Mouse (Mus musculus): Measurements from ENCODE around the gene Fam178b.
"Not testable (repeated sequence)": the region's sequence is repeated elsewhere in the genome, so short reads cannot be mapped to it uniquely, and the experiment has no call there.

Gene Fam178b

GRCm38 (mm10) chr1:36546888-36547471, 136.0 kb downstream of the Fam178b start, which contains the start of gene Ankrd39:
TSS of gene Ankrd39 (minus strand) at chr1:36547445.
- peak; percentile 97 to 99 for DNase-seq (ENCODE audit: low spot score in 2 of 2)

GRCm38 (mm10) chr1:36545845-36546600, 137.0 kb downstream of the Fam178b start:
- DNase-seq (ENCODE audit: low spot score in 2 of 2), result peak in 1 of 2 experiments; percentile 30

- no peak for DNase-seq (ENCODE audit: low spot score in 2 of 2)
Measured at GRCm38 (mm10) chr1:36545382-36545781, 137.6 kb downstream of the Fam178b start.

- DNase-seq (ENCODE audit: low spot score in 2 of 2), result no peak
Measured at GRCm38 (mm10) chr1:36542925-36543324, 140.1 kb downstream of the Fam178b start.

- DNase-seq (ENCODE audit: low spot score in 2 of 2), result no peak
Measured at GRCm38 (mm10) chr1:36541844-36542243, 141.1 kb downstream of the Fam178b start.

- no peak for DNase-seq (ENCODE audit: low spot score in 2 of 2)
Measured at GRCm38 (mm10) chr1:36540807-36541206, 142.2 kb downstream of the Fam178b start.

GRCm38 (mm10) chr1:36540132-36540531, 142.9 kb downstream of the Fam178b start:
- DNase-seq (ENCODE audit: low spot score in 2 of 2), result no peak

- DNase-seq (ENCODE audit: low spot score in 2 of 2), result no peak
Measured at GRCm38 (mm10) chr1:36539186-36539585, 143.8 kb downstream of the Fam178b start, which contains the start of gene Gm42417. TSS of gene Gm42417 (minus strand) at chr1:36539429.

GRCm38 (mm10) chr1:36538727-36539126, 144.3 kb downstream of the Fam178b start:
- DNase-seq (ENCODE audit: low spot score in 2 of 2), result no peak

GRCm38 (mm10) chr1:36536783-36537182, 146.2 kb downstream of the Fam178b start, which contains the start of gene Ankrd23:
TSS of gene Ankrd23 (minus strand) at chr1:36536883.
- DNase-seq (ENCODE audit: low spot score in 2 of 2), result not testable (repeated sequence)

- no peak for DNase-seq (ENCODE audit: low spot score in 2 of 2)
Measured at GRCm38 (mm10) chr1:36536397-36536728, 146.6 kb downstream of the Fam178b start.

- DNase-seq (ENCODE audit: low spot score in 2 of 2), result no peak
Measured at GRCm38 (mm10) chr1:36535477-36536396, 147.2 kb downstream of the Fam178b start.

- no peak for DNase-seq (ENCODE audit: low spot score in 2 of 2)
Measured at GRCm38 (mm10) chr1:36534595-36535058, 148.4 kb downstream of the Fam178b start.

GRCm38 (mm10) chr1:36533546-36533945, 149.4 kb downstream of the Fam178b start:
- DNase-seq (ENCODE audit: low spot score in 2 of 2), result no peak

GRCm38 (mm10) chr1:36531461-36531860, 151.5 kb downstream of the Fam178b start:
- no peak for DNase-seq (ENCODE audit: low spot score in 2 of 2)

- no peak for DNase-seq (ENCODE audit: low spot score in 2 of 2)
Measured at GRCm38 (mm10) chr1:36530962-36531361, 152.0 kb downstream of the Fam178b start.

- DNase-seq (ENCODE audit: low spot score in 2 of 2), result no peak
Measured at GRCm38 (mm10) chr1:36530485-36530884, 152.5 kb downstream of the Fam178b start.

GRCm38 (mm10) chr1:36529875-36530274, 153.1 kb downstream of the Fam178b start:
- no peak for DNase-seq (ENCODE audit: low spot score in 2 of 2)

GRCm38 (mm10) chr1:36529274-36529673, 153.7 kb downstream of the Fam178b start:
- DNase-seq (ENCODE audit: low spot score in 2 of 2), result no peak

GRCm38 (mm10) chr1:36528351-36528750, 154.6 kb downstream of the Fam178b start:
- no peak for DNase-seq (ENCODE audit: low spot score in 2 of 2)

- DNase-seq (ENCODE audit: low spot score in 2 of 2), result no peak
Measured at GRCm38 (mm10) chr1:36526903-36527302, 156.1 kb downstream of the Fam178b start.

- DNase-seq (ENCODE audit: low spot score in 2 of 2), result no peak
Measured at GRCm38 (mm10) chr1:36525774-36526173, 157.2 kb downstream of the Fam178b start.

Measured in left cerebral cortex, adult 9 months (tissue).